Mouse (Mus musculus): ENCODE results near the gene Nrxn3.

The Nrxn3 gene

DNA sequence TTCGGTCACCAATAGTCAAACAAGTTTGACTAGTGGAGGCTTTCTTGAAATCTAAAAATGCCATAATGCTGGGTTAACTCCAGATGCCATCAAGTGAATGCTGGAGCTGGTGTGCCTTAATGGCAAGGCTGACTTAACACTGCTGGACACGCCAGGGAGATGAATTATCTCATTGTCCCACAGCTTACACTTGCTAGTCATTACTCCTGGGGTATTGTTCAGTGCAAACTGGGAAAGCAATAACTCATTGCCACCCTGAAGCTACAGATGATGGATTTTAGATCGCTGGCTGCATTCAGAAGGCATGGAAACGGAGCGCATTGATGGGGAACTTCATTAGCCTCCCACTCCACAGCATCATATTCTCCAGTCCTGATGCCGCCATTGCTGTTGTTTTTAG, 1263.5 kb downstream of the Nrxn3 start:
- no peak for DNase-seq

DNA sequence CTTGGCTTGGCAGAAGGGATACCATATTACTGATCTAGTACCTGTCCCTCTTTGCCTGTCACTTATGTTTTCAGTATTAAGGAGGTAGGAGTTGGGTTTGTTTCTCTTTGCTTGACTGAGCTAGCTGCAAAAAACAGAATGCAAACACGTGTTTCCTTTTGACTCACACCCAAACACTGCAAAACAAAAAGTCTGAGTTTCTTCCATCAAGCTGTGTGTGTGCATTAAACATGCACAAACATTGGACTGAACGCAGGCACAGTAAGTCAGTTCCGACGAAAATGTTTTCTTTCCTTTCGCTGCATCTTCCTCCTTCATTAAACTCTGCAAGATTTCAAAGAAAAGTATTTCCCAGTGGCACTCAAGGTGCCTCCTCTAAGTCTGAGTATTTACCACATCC, 1270.6 kb downstream of the Nrxn3 start:
- no peak for DNase-seq

DNA sequence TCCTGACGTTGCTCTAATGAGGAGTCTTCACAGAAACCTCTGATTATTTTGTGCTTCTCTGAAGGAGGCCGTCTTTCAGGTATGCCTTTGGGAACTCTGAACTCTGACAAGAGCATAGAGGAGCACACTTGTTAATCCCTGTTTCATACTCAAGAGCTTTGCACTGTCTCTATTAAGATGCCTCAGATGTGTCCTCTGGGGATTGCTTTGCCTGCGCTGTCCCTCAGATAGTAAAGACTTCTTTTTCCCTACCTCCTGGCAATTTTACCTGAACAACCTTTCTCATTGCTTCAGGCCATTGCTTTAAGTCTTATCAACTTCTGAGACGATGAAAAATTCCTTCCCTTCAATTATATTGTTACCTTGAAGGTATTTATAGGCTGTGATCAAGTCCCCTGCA, 1272.7 kb downstream of the Nrxn3 start:
- DNase-seq = no peak

DNA sequence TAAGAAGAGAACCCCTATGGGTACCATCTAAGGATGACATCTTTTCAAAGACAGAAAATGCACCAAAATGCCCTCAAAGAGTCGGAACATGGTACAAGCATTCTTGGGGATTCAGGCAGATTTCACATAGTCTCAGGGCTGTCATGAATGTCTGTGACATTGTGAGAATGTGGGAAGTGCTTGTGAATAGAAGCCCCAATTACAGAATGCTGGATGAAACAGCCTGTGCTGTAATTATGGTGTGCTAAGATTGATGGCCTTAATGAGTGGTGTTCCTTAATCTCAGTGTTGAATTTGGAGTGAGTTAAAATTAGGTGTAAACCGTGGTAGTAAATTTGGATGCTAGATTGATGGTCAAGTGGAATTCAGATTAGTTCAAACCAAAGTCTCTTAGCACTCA, 1287.6 kb downstream of the Nrxn3 start:
- no peak for DNase-seq

DNA sequence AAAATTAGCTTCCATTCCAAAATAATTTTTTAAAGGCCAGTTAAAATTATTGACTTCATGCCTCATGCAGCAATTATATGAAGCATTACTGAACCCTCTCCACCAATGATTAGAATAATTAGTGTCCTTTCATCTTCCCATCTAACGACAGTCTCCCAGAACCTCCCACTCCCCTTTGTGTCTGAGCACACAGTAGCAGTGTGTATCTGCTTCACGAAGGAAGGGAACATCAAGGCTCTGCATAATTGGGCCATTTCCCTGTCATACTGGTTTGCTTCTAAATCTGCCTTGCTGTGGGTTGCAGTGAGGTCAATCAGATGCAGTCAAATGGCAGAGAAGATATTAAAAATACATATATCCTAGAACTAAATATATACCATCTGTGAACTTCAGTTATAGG, 1291.3 kb downstream of the Nrxn3 start:
- DNase-seq = no peak

DNA sequence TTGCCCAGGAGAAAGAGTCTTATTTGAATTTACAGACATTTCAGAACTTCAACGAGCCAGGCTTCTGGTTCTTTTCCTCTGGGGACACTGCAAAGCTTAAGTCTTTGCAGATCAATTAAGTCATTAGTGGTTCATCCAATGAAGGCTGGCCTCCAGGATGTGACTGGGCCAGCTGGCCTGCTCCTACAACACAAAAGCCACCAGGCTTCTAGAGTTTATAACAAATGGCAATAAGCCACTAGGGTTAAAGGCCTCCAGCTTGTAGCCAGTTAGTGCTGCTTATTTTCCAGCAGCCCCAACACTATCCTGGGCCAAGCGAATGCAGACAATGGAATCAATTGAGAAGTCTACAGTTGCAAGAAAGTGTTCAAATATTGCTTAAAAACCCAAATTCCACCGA, 1304.3 kb downstream of the Nrxn3 start:
- DNase-seq = no peak

DNA sequence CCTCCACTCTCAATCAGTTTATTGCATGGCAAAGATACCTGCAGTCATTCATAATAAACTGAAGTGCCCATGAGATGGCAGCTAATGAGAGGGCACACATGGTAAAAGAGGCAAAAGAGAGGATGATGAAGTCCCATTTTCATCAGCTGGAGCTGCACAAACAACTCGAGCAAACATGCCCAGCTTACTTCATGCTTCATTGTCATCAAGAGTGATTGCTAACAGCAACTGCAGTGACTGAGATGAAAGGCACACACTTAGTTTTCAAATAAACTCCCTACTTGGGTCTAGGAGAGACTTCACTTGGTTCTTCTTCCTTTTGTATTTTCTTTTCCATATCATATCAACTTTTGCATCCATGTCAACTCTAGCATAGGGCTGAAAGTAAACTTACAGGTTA, 1318.4 kb downstream of the Nrxn3 start:
- DNase-seq = no peak

DNA sequence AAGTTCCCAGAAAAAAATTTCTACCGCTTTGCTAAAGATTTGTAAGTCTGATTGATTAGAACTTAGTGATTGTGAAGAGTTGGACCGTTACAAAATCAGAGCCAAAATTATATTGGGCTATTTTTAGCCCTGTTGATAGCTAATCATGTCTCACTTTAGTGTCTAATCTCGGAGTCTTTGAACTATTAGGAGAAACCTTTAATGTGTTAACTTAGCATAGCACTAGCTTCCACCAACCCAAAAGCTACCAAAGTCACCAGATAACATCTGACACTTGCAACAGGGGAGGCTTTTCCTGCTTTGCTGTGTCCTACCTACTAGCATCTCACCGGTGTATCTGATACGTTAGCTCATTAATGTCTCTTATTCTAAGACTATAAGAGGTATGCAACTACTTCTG, 1333.6 kb downstream of the Nrxn3 start:
- DNase-seq = no peak

DNA sequence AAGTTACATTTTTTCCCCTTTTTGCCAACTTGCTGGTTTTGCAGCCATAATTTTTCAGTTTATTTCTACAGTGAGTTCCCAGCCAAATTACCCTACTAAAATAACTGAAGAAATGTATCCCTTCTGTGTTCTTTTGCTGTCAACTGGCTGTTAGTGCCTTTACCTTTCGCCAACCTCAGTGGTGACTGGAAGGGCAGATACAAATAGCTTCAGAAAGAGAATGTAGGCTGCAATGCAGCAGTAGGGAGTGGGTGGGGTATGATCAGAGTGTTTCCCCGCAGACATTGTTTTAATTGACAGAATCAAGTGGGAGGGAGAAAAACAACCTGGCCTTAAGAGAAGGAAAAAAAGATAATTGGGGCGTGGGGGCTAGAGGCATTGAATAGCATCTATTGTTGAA, 1337.1 kb downstream of the Nrxn3 start:
- no peak for DNase-seq

DNA sequence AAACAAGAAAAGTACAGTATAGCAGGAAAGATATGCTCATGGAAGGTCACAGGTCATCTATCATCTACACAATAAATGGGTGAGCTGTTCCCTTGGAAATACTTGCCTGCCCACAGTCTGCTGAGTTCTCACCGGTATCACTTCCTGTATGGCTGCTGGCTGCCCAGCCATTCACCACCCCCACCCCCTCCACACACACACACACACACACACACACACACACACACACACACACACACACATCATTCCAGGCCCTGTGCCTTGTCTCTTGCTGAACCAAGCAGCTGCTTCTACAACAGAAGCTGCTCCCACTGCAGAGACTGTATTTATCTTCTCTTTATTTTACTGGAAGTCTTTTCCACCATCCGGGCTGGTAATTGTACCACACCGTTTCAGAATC, 1338.6 kb downstream of the Nrxn3 start:
- DNase-seq = no peak

DNA sequence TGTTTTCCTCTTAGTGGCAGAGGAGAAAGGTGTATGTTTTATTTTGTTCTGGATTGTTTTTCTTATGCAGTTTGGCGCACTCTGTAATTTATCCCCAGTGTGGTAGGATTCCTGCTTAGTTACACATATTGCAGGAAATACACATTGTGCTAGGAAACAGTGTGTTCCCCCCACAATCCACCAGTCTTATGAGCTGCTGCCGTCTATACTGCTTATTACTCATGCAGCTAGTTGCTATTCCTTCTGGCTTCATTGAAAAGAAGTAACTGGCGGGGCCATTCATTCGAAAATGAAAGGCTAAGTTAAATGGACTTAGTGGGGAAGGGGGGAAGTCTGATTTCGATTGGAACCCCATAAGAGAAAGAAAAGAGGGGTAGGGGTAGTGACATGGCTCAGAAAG, 1339.5 kb downstream of the Nrxn3 start:
- no peak for DNase-seq

DNA sequence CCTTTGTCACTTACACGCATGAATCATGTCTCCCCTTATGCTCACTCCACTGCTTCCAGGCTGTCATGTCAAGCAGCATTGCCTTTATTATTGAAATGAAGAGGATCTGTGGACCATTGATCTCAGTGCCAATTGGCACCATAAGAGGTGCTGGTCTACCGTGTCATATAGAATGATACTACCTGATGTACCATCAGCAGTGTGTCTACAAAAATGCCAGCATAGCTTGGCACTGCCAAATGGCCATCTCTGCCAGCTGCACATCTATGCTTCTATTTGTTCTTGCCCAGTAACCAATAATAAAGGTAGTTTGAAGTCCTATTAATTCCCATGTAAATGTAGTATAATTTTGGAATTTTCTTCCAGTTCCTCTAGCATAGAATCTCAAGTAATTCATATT, 1340.8 kb downstream of the Nrxn3 start:
- no peak for DNase-seq

DNA sequence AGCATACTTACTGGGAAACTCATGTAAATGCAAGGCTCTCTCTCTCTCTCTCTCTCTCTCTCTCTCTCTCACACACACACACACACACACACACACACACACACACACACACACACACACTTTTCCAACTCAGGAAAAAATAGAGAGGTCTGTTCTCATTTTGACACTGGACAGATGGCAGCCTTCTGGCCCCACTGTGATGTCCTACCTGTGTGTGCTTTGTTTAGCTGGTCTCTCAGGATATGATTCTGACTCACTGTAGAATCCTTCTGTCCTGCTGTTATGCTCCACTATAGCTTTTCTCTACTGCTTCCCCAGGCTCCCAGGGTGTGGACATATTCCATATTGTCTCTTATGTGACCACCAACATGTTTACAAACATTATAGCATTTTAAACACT, 1363.2 kb downstream of the Nrxn3 start:
- no peak for DNase-seq

DNA sequence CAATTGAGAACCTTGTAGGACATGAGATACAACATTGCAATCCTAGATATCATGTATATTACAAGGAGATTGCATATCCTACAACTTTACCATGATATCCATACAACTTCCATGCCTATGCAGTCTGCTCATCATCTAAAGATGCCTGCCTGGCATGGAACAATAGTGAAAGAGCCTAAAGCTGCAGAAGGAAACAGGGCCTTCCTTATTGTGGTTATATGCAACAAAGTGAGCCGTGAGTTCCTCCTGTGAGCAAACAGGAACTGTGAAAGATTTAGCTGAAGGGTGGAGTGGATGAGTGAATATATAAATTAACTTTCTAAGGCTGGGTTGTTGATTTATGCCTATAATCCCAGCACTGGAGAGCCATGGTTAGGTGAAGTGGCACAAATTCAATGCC, 1373.1 kb downstream of the Nrxn3 start:
- no peak for DNase-seq

DNA sequence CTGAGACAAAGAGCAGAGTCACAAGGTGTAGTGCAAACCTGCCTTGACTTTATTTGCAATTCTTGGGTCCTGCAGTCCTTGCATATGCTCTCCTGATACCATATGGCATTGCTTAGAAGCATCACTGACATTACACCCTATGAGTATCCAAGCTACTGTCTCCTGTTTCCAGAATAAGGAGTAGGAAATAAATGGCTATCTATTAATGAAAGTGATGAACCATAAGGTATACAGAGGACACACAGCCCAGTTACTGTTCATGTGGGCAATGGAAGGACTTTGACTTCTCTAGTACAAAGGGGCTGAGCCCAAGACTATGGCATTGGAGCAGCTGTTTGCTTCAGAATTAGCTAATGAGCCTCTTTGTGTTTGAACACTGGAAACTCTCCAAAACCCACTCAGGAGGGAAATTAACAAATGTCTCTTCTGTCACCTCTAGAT, 1390.7 kb downstream of the Nrxn3 start:
- DNase-seq = no peak

DNA sequence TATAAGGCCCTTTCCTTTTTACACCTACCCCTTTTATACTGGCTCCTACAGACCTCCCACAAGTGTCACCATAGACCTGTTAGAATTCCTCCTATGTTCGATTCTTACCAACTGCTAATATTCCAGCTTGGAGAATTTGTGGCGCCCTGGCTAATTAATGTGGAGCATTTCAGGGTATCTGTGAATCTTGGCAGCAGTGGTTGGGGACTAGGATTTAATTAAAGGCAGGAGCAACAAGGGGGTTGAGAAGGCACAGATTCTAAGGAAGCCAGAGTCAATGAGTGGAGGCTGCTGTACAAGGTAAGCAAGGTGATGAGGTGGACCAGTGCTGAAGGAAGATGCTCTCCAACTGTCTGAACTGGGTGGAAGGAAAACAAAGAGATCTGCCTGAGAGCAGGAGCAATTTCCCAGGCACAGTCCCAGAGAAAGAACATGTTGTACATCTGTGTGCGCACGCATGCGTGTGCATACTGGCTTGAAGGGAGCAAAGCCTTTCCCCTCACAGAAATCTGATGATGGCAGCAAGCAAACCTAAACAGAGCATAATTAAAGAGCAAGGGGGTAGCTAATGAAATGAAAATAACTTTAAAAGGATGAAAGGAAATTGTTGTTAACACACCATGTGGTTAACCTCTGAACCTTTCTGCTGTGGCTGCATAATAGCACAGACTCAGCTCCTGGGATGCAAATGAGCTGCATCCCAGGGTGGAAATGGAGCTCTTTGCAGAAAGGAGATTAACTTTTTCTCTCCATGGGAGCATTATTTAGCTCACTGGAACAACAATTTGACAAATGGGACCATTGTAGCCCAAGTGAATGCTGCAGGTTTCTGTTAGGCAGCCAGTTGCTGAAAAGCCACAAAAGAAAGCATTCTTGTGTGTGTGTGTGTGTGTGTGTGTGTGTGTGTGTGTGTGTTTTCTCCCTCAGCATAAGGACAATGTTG, 1409.5 kb downstream of the Nrxn3 start:
- DNase-seq = no peak

DNA sequence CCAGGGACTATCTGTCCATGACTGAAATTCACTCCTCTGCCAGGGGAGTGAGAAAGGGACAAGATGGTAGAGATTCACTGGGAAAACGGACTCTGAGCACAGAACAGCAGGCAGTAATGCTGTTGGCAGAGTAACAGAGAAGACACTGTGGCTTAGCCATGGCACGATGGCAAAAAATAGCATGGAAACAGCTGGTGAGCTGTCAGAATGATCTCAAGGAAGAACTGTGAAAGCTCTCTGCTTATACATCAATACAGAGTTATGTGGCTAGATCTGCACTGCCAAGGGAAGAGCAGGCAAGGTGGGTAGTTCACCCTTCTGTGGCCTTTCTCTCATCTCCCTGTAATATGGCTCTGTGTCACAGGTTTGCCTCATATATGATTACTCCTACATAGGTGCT, 1419.3 kb downstream of the Nrxn3 start:
- no peak for DNase-seq

DNA sequence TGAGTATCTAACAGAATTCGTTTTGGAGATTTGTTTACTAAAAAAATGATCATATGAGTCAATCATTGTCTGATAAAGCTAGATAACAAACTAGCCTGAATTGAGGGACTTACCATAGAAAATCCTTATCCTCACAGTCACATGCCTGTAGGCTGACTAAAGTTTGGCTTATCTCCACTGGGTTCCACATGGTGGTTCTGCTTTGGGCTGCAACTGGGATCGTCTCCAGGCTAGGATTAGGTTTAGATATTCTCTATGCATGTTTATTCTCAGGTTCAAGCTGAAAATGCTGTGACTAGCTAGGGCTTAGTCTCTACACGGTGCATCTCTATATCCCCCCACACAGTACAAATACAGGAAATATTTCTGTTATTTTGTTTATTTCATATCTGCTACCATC, 1421.6 kb downstream of the Nrxn3 start:
- DNase-seq = no peak

DNA sequence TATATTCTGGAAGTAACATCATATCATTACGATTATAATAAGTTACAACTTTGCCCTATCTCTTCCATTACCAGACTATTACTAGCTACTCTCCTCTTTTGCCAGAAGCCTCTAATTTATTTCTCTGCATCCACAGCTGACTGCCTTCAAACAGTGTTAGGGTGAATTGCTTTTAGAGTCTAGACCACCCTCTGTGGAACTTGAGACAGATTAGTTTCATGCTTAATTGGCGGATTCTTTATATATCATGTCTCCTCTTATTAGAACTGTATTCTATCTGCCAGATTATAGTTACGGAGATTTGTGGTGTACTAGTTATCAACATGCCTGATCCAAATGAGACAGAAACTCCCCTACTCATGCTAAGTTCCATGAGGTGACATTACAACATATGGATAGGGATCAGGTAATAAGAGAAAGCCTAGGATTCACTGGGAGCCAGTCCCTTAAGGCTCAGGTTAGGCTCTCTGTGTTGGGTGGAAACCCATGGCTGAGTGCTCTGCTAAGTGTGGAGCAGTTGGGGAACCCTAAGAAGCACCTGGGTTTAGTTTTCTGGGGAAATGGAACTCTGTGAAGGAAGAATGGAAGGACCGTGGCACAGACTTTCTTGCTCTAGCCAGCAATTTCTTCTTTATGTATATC, 1435.6 kb downstream of the Nrxn3 start:
- no peak for DNase-seq

DNA sequence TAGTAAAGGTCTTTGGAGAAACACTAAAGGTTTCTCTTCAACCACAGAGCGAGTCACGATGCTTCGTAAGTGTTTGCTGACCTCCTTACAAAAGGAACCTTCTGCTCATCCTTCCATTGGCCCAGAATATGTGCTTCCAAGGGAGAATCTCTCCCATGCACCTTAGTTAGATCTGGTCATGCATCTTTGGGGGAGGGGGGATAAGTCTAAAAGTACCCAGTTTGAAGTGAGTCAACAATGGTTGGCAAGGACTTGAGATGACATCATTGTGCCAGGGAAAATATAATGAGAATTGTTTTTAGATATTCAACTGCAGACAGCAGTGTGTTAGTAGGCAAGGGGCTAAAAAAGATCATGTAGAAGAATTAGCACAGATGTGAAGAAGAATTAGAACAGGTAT, 1437.2 kb downstream of the Nrxn3 start:
- DNase-seq = no peak

DNA sequence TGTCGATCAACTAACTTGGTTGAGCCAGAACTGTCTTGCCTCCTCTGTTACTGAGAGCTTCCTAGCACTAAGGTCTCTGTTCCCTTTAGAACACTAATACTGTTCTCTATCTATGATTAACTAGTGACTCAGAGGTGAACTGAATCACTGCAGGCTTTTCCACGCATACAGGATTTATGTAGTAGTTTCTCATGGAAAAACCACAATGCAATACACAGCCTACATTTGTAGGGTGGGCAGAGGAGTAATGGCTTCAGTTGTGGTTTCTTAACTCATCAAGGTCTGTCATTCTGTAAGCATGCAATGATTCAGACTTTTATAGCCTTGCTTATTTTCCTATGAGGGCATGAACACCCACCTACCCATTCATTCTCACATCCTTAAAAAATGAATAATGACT, 1443.4 kb downstream of the Nrxn3 start:
- DNase-seq = no peak

DNA sequence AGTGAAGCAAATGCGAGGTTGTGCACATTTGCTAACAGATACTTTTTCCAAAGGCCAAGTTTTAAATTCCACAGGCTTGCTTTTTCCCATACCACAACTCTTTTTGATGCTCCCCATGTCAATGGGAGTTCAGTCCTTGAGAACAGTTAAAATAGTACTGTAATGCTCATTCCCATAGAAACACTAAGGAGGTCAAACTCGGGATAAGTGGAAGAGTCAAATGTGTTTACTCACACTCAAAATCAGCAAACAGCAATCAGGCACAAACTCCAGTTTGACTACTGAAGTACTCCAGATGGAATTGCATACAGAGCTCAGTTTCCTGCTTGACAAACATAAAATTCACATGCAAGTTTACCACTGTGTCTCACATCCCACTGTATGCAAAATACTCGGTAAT, 1458.9 kb downstream of the Nrxn3 start:
- DNase-seq = no peak

DNA sequence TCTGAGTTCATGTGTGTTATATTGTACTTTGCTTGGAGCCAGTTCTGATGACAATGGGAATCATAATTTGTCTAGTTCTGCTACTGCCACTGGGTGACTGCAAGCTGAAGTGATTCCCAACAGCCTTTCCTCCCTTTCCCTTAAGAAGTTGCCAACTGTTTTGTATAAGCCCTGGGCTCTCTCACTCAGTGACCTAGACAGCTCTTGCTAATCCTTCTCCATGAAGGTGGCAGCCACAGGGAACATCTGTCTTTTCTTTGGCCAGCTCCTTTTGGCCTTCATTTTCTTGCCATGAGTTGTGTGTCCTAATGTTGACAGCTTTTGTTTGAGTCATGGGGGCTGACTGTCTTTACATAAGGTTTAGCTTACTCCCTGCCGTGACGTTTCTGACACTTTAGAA, 1460.3 kb downstream of the Nrxn3 start:
- DNase-seq = no peak

DNA sequence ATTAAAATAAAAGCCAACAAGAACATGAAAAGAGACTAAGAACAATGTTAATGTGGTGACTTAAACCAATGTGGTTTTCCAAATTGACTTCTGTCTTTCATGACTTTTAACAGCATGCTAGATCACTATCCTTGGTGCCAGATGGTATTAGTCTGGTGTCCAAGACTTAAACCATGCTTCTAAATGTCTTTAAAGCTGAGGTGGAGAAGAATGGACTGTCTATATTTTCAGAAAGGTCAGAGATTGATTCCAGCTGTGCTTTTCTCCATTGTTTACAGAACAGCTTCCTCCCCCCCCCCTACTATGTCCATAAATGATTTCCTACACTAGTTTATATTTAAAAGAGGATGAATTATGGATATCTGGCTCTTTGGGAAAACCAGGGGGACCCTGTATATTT, 1473.5 kb downstream of the Nrxn3 start:
- DNase-seq = no peak

DNA sequence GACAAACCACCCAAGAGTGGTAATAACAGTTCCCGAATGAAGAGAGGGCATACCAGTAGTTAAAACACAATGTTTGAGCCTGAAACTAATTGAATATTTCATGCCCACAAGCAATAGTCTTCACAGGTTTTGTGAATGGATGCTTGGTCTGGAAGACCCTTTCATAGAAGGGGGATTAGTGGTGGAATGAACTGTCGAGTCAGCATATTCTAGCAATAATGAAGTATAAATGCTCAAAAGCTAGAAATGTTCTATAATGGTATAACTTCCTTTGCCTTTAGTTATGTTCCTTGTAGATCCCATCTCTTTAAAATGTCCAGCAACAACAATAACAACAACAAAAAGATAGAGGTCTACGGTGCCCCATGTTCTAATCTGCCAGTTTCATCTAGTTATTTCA, 1475.3 kb downstream of the Nrxn3 start:
- DNase-seq = no peak

Measured in kidney, adult 18-20 months (tissue).